Mouse (Mus musculus): ENCODE measurements around the gene Gpx2.

- no peak for TF ChIP-seq CHD2 (IDR thresholded peaks at IDR 0.05; ENCODE audit: low read depth, low read length)
- no peak for TF ChIP-seq HCFC1 (IDR thresholded peaks at IDR 0.05; ENCODE audit: borderline replicate concordance, insufficient read depth, low read length)
Measured at GRCm38 (mm10) chr12:76776898-76777297, 18.5 kb downstream of the Gpx2 start.
